Mouse (Mus musculus) brown adipose tissue, adult 24 weeks (tissue): Measurements from ENCODE around the gene Exog. TPM values are rescaled to one million over a fixed set of nuclear protein-coding genes. Genes with fewer than 3 reads are reported as not detected.

Experiments
- H3K27ac ChIP-seq: fragments of 200-500 bp; replicated peaks from 2 replicates; pipeline ENCODE4 v1.5.1; 2012; ENCODE audit warnings: low read depth, mild to moderate bottlenecking, low read length
- H3K4me1 ChIP-seq: fragments of 200-500 bp; 2 replicates; pipeline ENCODE4 v1.6.1; 2012; ENCODE audit warnings: low read length, mixed read lengths; ENCODE audit not compliant: control insufficient read depth, insufficient read depth, insufficient read length
- H3K4me3 ChIP-seq: fragments of 200-500 bp; 2 replicates; pipeline ENCODE4 v1.5.1; 2012; ENCODE audit warnings: low read depth, mild to moderate bottlenecking, low read length, moderate library complexity; ENCODE audit not compliant: insufficient read depth
- polyA plus RNA-seq: library from polyadenylated mRNA; stranded (reverse); fragments of >200 nt; gene quantifications from 2 replicates; pipeline ENCODE4 v1.2.4, GENCODE M21; 2012; ENCODE audit not compliant: missing spikeins, insufficient read depth, insufficient read length

Exog gene
- polyA plus RNA-seq, 1 experiment = 2.7 TPM

DNA sequence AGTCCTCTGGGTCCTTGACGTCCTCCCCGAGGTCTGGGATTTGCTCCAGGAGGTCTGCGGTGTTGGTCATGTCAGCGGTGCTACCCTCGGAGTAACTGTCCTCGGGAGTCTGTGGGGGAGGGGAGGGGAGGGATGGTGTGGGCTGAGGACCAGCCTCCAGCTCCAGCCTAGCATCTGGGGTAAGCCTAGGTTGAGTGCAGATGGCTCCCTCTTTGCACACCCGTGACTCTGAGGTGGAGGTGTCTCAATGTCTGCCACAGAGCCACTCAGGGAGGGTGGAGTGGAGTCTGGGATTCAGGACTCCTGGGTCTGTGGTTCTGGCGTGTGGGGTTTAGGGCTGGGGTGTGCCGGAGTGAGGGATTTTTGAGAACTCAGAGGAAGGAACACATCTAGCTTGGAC is 68.2 kb downstream of the Exog start:
- no peak overlapping the region for H3K27ac ChIP-seq
- no peak overlapping the region for H3K4me3 ChIP-seq
- no peaks in the 10 kb centered on the region for H3K4me1 ChIP-seq

DNA sequence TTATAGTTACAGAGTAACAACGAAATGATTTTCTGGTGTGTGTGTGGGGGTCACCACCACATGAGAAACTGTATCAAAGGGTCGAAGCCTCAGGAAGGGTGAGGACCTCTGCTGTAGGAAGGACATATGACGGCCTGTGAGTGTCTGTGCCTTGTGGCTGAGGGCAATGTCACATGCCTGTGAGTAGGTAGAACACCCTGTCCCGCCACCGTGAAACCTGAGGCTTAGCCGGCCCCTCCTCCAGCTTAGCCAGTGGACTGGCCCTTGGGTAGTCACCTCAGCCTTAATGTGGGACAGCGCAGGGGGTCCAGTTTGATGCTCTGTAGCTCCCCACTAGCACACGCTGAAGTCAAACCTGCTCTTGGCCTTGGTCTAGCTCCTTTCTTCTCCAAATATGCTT is 69.1 kb downstream of the Exog start:
- Histone ChIP-seq H3K4me3 (no peak overlapping the region), H3K4me1 (no peaks in the 10 kb centered on the region), H3K27ac (no peak overlapping the region)

DNA sequence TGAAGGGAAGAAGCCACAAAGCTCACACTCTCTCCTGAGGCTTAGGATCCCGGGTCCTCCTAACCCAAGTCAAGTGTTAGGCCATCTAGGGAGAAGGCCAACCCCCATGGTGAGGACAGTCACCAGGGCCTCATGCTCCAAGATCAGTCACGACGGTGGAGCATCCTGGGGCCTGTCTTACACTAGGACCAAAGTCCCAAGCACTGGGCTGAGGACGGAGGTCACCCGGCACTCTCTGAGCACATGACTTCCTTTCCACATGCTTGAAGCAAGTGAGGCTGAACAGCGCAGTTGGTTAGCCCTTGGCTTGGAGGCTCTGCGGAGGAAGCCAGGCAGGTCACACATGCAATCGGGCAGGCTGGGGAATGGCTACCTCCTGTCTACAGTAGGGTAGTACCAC is 70.2 kb downstream of the Exog start:
- Histone ChIP-seq H3K4me3 (no peak overlapping the region), H3K27ac (no peak overlapping the region)

More for the DNA sequence above, 70.2 kb downstream of the Exog start:
- no peaks in the 10 kb centered on the region for H3K4me1 ChIP-seq

Other genes starting within 250 kb of the Exog start
- gene Slc22a13, start 235.8 kb upstream of the Exog start, polyA plus RNA-seq = not detected in 2 replicates
- gene Oxsr1, start 122.5 kb upstream of the Exog start, polyA plus RNA-seq = 18.3 and 19.4 TPM in 2 replicates
- 82.7 and 96.9 TPM in 2 replicates for gene Acaa1a, start 105.3 kb upstream of the Exog start, polyA plus RNA-seq
- gene Myd88, start 103.5 kb upstream of the Exog start, polyA plus RNA-seq = 11.2 and 13.3 TPM in 2 replicates
- 1.2 and 1.7 TPM in 2 replicates for gene Xylb, start 87.6 kb upstream of the Exog start, polyA plus RNA-seq
- gene Slc22a14, start 79.4 kb upstream of the Exog start, polyA plus RNA-seq = not detected in 2 replicates
- gene Acvr2b, start 42.8 kb upstream of the Exog start, polyA plus RNA-seq = 1.8 and 5.3 TPM in 2 replicates
- gene Scn5a, start 134.1 kb downstream of the Exog start, polyA plus RNA-seq = not detected in 2 replicates